ENCODE assay signal across 22 mouse cellular contexts in genomic region chr1:127299774-127300173, GRCm38 (mm10).
A peak's percentile ranks its signal among the peaks of the same experiment; 100 is the strongest.
DNase-seq lines count a peak whose midpoint lies in the region; ATAC-seq and TF ChIP-seq lines count a peak whose summit lies in the region.
"Had no signal": no experiment of that assay in that cellular context is flagged by ENCODE, and none has a peak within 500 bp of the region (broad histone marks: within the 10 kb centered on the region; RNA-seq: fewer than 3 reads in every experiment).

No protein-coding gene starts in this region.

- no peak overlapping the region for H3K4me2 ChIP-seq in midbrain, embryonic 11.5 days
- no peak overlapping the region for H3K4me2 ChIP-seq in midbrain, embryonic 13.5 days (replicated peaks)
- H3K4me2 ChIP-seq in liver, embryonic 13.5 days = no peak overlapping the region
- no peak overlapping the region for H3K4me2 ChIP-seq in stomach, postnatal 0 days (replicated peaks; ENCODE audit: low read depth)
- H3K4me2 ChIP-seq: embryonic facial prominence, embryonic 13.5 days; heart, embryonic 15.5 days; hindbrain, embryonic 15.5 days had no signal

- H3K4me1 ChIP-seq in midbrain, embryonic 11.5 days (ENCODE audit: control insufficient read depth, insufficient read depth, low read length) = no peaks in the 10 kb centered on the region
- no peaks in the 10 kb centered on the region for H3K4me1 ChIP-seq in midbrain, embryonic 13.5 days (replicated peaks)
- peaks cover 22% of the 10 kb centered on the region for H3K4me1 ChIP-seq in liver, embryonic 13.5 days (replicated peaks)
- no peaks in the 10 kb centered on the region for H3K4me1 ChIP-seq in stomach, postnatal 0 days (replicated peaks; ENCODE audit: control insufficient read depth, insufficient read depth)
- H3K4me1 ChIP-seq: embryonic facial prominence, embryonic 13.5 days; hindbrain, embryonic 15.5 days; midbrain, embryonic 10.5 days had no signal

- no peak overlapping the region for H3K9ac ChIP-seq in midbrain, embryonic 11.5 days (ENCODE audit: low read length)
- no peak overlapping the region for H3K9ac ChIP-seq in midbrain, embryonic 13.5 days (replicated peaks)
- no peak overlapping the region for H3K9ac ChIP-seq in liver, embryonic 13.5 days
- H3K9ac ChIP-seq in stomach, postnatal 0 days (ENCODE audit: low read length) = no peak overlapping the region
- H3K9ac ChIP-seq: embryonic facial prominence, embryonic 13.5 days; heart, embryonic 15.5 days; hindbrain, embryonic 15.5 days had no signal

- no peak overlapping the region for H3K27ac ChIP-seq in midbrain, embryonic 11.5 days (ENCODE audit: low read depth, low read length)
- no peak overlapping the region for H3K27ac ChIP-seq in midbrain, embryonic 13.5 days
- H3K27ac ChIP-seq in liver, embryonic 13.5 days = no peak overlapping the region
- no peak overlapping the region for H3K27ac ChIP-seq in stomach, postnatal 0 days (replicated peaks)
- H3K27ac ChIP-seq: embryonic facial prominence, embryonic 13.5 days; heart, adult 2 months; heart, embryonic 15.5 days; hindbrain, embryonic 15.5 days; kidney, postnatal 0 days; midbrain, embryonic 10.5 days had no signal

- no peak for ATAC-seq in midbrain, embryonic 11.5 days (ENCODE audit: low FRiP score)
- no peak for ATAC-seq in midbrain, embryonic 13.5 days
- peak; percentile 26; the same call in 1 of the 2 replicates for ATAC-seq in common myeloid progenitor, adult 5-6 weeks (replicated peaks; ENCODE audit: low read depth, poor library complexity, severe bottlenecking)
- ATAC-seq in liver, embryonic 13.5 days (ENCODE audit: low read depth) = peak; percentile 67
- ATAC-seq in stomach, postnatal 0 days (ENCODE audit: low FRiP score, low TSS enrichment) = 0 out of 2 replicates have a peak, but pooled peaks have one; percentile 40
- ATAC-seq: activated CD4-positive, CD25-positive, alpha-beta regulatory T cell, adult 4 months; Patski had no signal

- H3K36me3 ChIP-seq in midbrain, embryonic 11.5 days (ENCODE audit: control insufficient read depth, insufficient read depth, low read length) = no peaks in the 10 kb centered on the region
- H3K36me3 ChIP-seq in midbrain, embryonic 13.5 days = no peaks in the 10 kb centered on the region
- no peaks in the 10 kb centered on the region for H3K36me3 ChIP-seq in liver, embryonic 13.5 days
- H3K36me3 ChIP-seq in stomach, postnatal 0 days (ENCODE audit: control insufficient read depth, insufficient read depth, low read length) = no peaks in the 10 kb centered on the region
- H3K36me3 ChIP-seq: embryonic facial prominence, embryonic 13.5 days; heart, embryonic 15.5 days; hindbrain, embryonic 15.5 days; midbrain, embryonic 10.5 days had no signal

- H3K27me3 ChIP-seq in midbrain, embryonic 11.5 days (ENCODE audit: control insufficient read depth, insufficient read depth, low read length) = no peaks in the 10 kb centered on the region
- no peaks in the 10 kb centered on the region for H3K27me3 ChIP-seq in midbrain, embryonic 13.5 days
- H3K27me3 ChIP-seq in liver, embryonic 13.5 days = no peaks in the 10 kb centered on the region
- no peaks in the 10 kb centered on the region for H3K27me3 ChIP-seq in stomach, postnatal 0 days (ENCODE audit: control insufficient read depth, insufficient read depth, low read length)
- H3K27me3 ChIP-seq: embryonic facial prominence, embryonic 13.5 days; heart, embryonic 15.5 days; hindbrain, embryonic 15.5 days; Patski had no signal

- H3K4me3 ChIP-seq in midbrain, embryonic 11.5 days (ENCODE audit: low read depth, low read length) = no peak overlapping the region
- no peak overlapping the region for H3K4me3 ChIP-seq in midbrain, embryonic 13.5 days (replicated peaks)
- H3K4me3 ChIP-seq in liver, embryonic 13.5 days (replicated peaks) = no peak overlapping the region
- no peak overlapping the region for H3K4me3 ChIP-seq in stomach, postnatal 0 days (ENCODE audit: low read depth, low read length)
- H3K4me3 ChIP-seq: embryonic facial prominence, embryonic 13.5 days; heart, adult 2 months; heart, embryonic 15.5 days; hindbrain, embryonic 15.5 days; midbrain, embryonic 10.5 days had no signal

- TF ChIP-seq EP300 in stomach, postnatal 0 days (optimal IDR thresholded peaks at IDR 0.05) = no peak

- WGBS in midbrain, embryonic 11.5 days = 83% methylated on average over 1 of the region's 1 CpGs
- WGBS in midbrain, embryonic 13.5 days = 91% methylated on average over 1 of the region's 1 CpGs
- 54% methylated on average over 1 of the region's 1 CpGs for WGBS in liver, embryonic 13.5 days (ENCODE audit: insufficient replicate concordance)
- WGBS in stomach, postnatal 0 days = 88% methylated on average over 1 of the region's 1 CpGs

- no peak for TF ChIP-seq CTCF in stomach, postnatal 0 days (IDR thresholded peaks at IDR 0.05; ENCODE audit: low read depth)

- peak; percentile 44 for DNase-seq in midbrain, embryonic 11.5 days (ENCODE audit: low spot score, missing footprints)
- DNase-seq in liver, embryonic 13.5 days = peak; percentile 9
- no peak for DNase-seq in stomach, postnatal 0 days (ENCODE audit: low spot score)
- no peak for DNase-seq in Muller cell, postnatal 12 days (ENCODE audit: inconsistent ontology term)
- no peak for DNase-seq in adrenal gland, adult 18-20 months (ENCODE audit: low spot score in 2 of 2)
- DNase-seq: cerebellum, adult 9-10 months; gastrocnemius, postnatal 10 days; heart, adult 2 months; heart, postnatal 4 days; kidney, adult 18-20 months; left cerebral cortex, postnatal 4 days; right cerebral cortex, adult 18-20 months; thymus, postnatal 36 days had no signal

- no peaks in the 10 kb centered on the region for H3K9me3 ChIP-seq in midbrain, embryonic 11.5 days (ENCODE audit: control insufficient read depth, low read length)
- H3K9me3 ChIP-seq in midbrain, embryonic 13.5 days = no peaks in the 10 kb centered on the region
- no peaks in the 10 kb centered on the region for H3K9me3 ChIP-seq in liver, embryonic 13.5 days (replicated peaks)
- no peaks in the 10 kb centered on the region for H3K9me3 ChIP-seq in stomach, postnatal 0 days (ENCODE audit: control insufficient read depth, low read length)
- H3K9me3 ChIP-seq: embryonic facial prominence, embryonic 13.5 days; heart, embryonic 15.5 days; hindbrain, embryonic 15.5 days; midbrain, embryonic 10.5 days had no signal

Comparison
In these comparisons a context has a peak if more than half of its experiments do, and no peak if none do; other contexts are left out.
1. ATAC-seq: peak in common myeloid progenitor, adult 5-6 weeks (single experiment), liver, embryonic 13.5 days (single experiment) and stomach, postnatal 0 days (single experiment); none in midbrain, embryonic 11.5 days (single experiment) and midbrain, embryonic 13.5 days (single experiment).
2. DNase-seq: peak in midbrain, embryonic 11.5 days (single experiment) and liver, embryonic 13.5 days (single experiment); none in stomach, postnatal 0 days (single experiment), Muller cell, postnatal 12 days (single experiment) and adrenal gland, adult 18-20 months (0 of 2).